8 mouse cellular contexts compared by ENCODE assay signal in the genomic region with DNA sequence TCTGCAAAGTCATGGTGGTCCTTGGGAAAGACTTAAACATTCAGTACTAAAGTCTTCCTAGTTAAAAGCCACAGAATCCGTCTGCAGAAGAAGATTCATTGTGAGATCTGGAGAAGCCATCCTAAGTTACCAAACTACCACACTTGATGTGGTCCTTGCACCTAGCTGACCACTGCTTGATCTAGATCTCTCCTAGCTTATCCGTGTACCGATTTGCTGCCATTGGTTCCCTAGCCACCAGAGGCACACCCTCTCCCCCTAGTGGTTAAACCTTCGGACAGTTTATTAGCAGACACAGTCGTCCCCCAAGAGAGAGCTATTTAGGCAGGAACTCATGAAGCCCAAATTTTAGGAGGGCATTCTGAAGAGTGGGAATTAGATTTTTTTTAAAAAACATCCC. TPM values are rescaled to one million over a fixed set of nuclear protein-coding genes. Genes with fewer than 3 reads are reported as not detected.
DNase-seq lines count a peak whose midpoint lies in the region; ATAC-seq and TF ChIP-seq lines count a peak whose summit lies in the region.

No protein-coding gene starts in this region.

- WGBS in liver, embryonic 15.5 days (ENCODE audit: insufficient replicate concordance): under 1% methylated on average over 5 of the region's 5 CpGs

- no peaks in the 10 kb centered on the region for H3K36me3 ChIP-seq in ES-E14 (ENCODE audit: control insufficient read depth, insufficient read depth, low read length, poor library complexity, severe bottlenecking)
- no peaks in the 10 kb centered on the region for H3K36me3 ChIP-seq in liver, embryonic 15.5 days (replicated peaks)

- 0 out of 4 replicates have a peak, but pooled peaks cover 0 to 2% of the 10 kb centered on the region in 2 experiments for H3K4me1 ChIP-seq in ES-E14 (ENCODE audit: control insufficient read depth in 2 of 2, insufficient read depth in 2 of 2, low read length in 2 of 2, poor library complexity in 1 of 2)
- no peaks in the 10 kb centered on the region for H3K4me1 ChIP-seq in bone marrow macrophage, adult 2 months (ENCODE audit: control insufficient read depth, insufficient read depth, low read length)
- peaks cover 3% of the 10 kb centered on the region for H3K4me1 ChIP-seq in embryonic fibroblast, embryonic 13.5 days (ENCODE audit: control insufficient read depth, insufficient read depth, low read length)
- H3K4me1 ChIP-seq in liver, embryonic 15.5 days (replicated peaks): peaks cover 24% of the 10 kb centered on the region; the same call in 1 of the 2 replicates

- intact Hi-C loops in heart, postnatal 14 days (cut with DNase I): loop anchor here (5.0 kb wide), 1 partner anchor 447 kb away; no protein-coding TSS in a partner anchor

- no peak for ATAC-seq in liver, embryonic 15.5 days (ENCODE audit: insufficient read depth)

- H3K9ac ChIP-seq in ES-E14 (ENCODE audit: insufficient read depth, low read depth, low read length, poor library complexity, severe bottlenecking): no peak overlapping the region
- no peak overlapping the region for H3K9ac ChIP-seq in liver, embryonic 15.5 days

- peak; percentile 69 for DNase-seq in ES-E14 (ENCODE audit: low read depth, low spot score)
- peak; percentile 28 to 59 for DNase-seq in heart, postnatal 14 days
- peak; percentile 72 to 84 for DNase-seq in kidney, postnatal 36 days
- DNase-seq in neural tube, embryonic 10.5 days (ENCODE audit: extremely low spot score, low spot score): peak; percentile 52
- DNase-seq in thymus, postnatal 4 days: peak; percentile 52

- peak overlapping the region; percentile 88 for H3K4me2 ChIP-seq in liver, embryonic 15.5 days

- in situ Hi-C loops in ES-E14 (cut with MboI; ENCODE audit: low sequenced_read_pairs in 2 of 2, unreplicated experiment in 2 of 2): no loop called here

- no peak overlapping the region for H3K27ac ChIP-seq in ES-E14 (ENCODE audit: insufficient read depth, low read depth, low read length, poor library complexity, severe bottlenecking)
- no peak overlapping the region for H3K27ac ChIP-seq in bone marrow macrophage, adult 2 months (ENCODE audit: insufficient read depth, low read depth, low read length)
- H3K27ac ChIP-seq in embryonic fibroblast, embryonic 13.5 days (ENCODE audit: insufficient read depth, low read length): no peak overlapping the region
- H3K27ac ChIP-seq in liver, embryonic 15.5 days (replicated peaks): no peak overlapping the region

- TF ChIP-seq CTCF in bone marrow macrophage, adult 2 months (IDR thresholded peaks at IDR 0.05; ENCODE audit: low read depth, low read length): peak; percentile 34; the same call in 1 of the 2 replicates
- peak; percentile 72; the same call in 1 of the 2 replicates for TF ChIP-seq CTCF in embryonic fibroblast, embryonic 13.5 days (IDR thresholded peaks at IDR 0.05; ENCODE audit: borderline replicate concordance, insufficient read depth, low read length)

- H3K4me3 ChIP-seq in ES-E14 (ENCODE audit: insufficient read depth in 1 of 2, low read depth in 1 of 2, low read length in 2 of 2, poor library complexity in 1 of 2, severe bottlenecking in 1 of 2): peak overlapping the region in 1 of 2 experiments; percentile 10; a peak in 1 of 4 replicates
- H3K4me3 ChIP-seq in bone marrow macrophage, adult 2 months (ENCODE audit: insufficient read depth, low read length): no peak overlapping the region
- no peak overlapping the region for H3K4me3 ChIP-seq in embryonic fibroblast, embryonic 13.5 days (ENCODE audit: insufficient read depth, low read length)
- H3K4me3 ChIP-seq in liver, embryonic 15.5 days (replicated peaks): 0 out of 2 replicates have a peak overlapping the region, but pooled peaks have one; percentile 6

- peaks cover 28% of the 10 kb centered on the region for H3K27me3 ChIP-seq in liver, embryonic 15.5 days

- H3K9me3 ChIP-seq in ES-E14 (ENCODE audit: control insufficient read depth, insufficient read depth, low read depth, low read length): no peaks in the 10 kb centered on the region
- no peaks in the 10 kb centered on the region for H3K9me3 ChIP-seq in liver, embryonic 15.5 days (replicated peaks)

- TF ChIP-seq POLR2A in bone marrow macrophage, adult 2 months (IDR thresholded peaks at IDR 0.05; ENCODE audit: borderline replicate concordance, low read depth, low read length): no peak
- TF ChIP-seq POLR2A in embryonic fibroblast, embryonic 13.5 days (IDR thresholded peaks at IDR 0.05; ENCODE audit: low read depth, low read length): 0 out of 2 replicates have a peak, but pooled peaks have one; percentile 19

TF ChIP-seq in ES-E14, 5 proteins besides CTCF, POLR2A, EP300 and RAD21:
- TF ChIP-seq MAFK (IDR thresholded peaks at IDR 0.05; ENCODE audit: insufficient read depth, low read depth, low read length) (0 out of 2 replicates have a peak, but pooled peaks have one; percentile 13), HCFC1 (IDR thresholded peaks at IDR 0.05; ENCODE audit: borderline replicate concordance, insufficient read depth, low read length) (no peak)

RNA-seq across cellular contexts. Expression of a gene that starts 1.9 kb away (rescaled TPM):
- total RNA-seq in ES-E14 (2012; rRNA removed): 2.5 and 3.4 TPM in 2 replicates
- 1.7 and 1.8 TPM in 2 replicates for polyA plus RNA-seq in bone marrow macrophage, adult 2 months (2012; ENCODE audit: insufficient read depth, insufficient read length, missing spikeins)
- 11.1 and 13.0 TPM in 2 replicates for polyA plus RNA-seq in embryonic fibroblast, embryonic 13.5 days (2011; ENCODE audit: insufficient read length, low read depth, missing spikeins)
- 1 to 10 TPM; 5.7 to 5.9 TPM for total RNA-seq in heart, postnatal 14 days (2021)
- 0.40 and 0.45 TPM in 2 replicates for polyA plus RNA-seq in liver, embryonic 15.5 days (2015; fragmentation: Nextera tagmentation; extraction: Ambion mirVana)
